ENCODE assay signal across 8 mouse cellular contexts in the genomic region with DNA sequence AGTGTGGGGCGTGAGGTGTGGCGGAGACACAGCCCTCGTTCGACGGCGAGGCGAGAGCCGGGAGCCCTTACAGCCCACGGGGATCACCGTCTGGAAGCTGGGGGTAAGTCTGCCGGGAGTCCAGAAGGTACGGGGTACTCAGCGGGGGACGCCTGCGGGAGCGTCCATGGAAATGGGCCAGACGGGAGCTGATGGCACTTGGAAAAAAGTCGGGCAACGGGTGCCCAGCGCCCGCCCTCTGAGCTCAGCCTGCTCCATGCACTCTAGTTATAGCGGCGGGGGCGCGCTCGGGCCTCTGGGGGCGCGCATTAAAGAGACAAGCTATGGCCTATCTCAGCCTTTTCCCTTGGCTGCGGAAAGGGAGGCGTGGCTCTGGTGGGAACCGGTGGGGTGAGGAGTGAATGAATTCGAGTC. TPM values are rescaled to one million over a fixed set of nuclear protein-coding genes. Genes with fewer than 3 reads are reported as not detected.
DNase-seq lines count a peak whose midpoint lies in the region; ATAC-seq and TF ChIP-seq lines count a peak whose summit lies in the region.

Gene Tfap2e (minus strand): TSS at position 240 of the 414 bp plus-strand sequence.

- TF ChIP-seq CTCF in intestine, postnatal 0 days (IDR thresholded peaks at IDR 0.05; ENCODE audit: low read depth) = no peak

- no peaks in the 10 kb centered on the region for H3K36me3 ChIP-seq in lung, embryonic 15.5 days
- no peaks in the 10 kb centered on the region for H3K36me3 ChIP-seq in forebrain, embryonic 11.5 days (ENCODE audit: control insufficient read depth, insufficient read depth, low read length)
- H3K36me3 ChIP-seq in intestine, postnatal 0 days (ENCODE audit: control insufficient read depth, insufficient read depth) = no peaks in the 10 kb centered on the region

- WGBS in lung, embryonic 15.5 days = 2% methylated on average over 32 of the region's 32 CpGs
- under 1% methylated on average over 32 of the region's 32 CpGs for WGBS in forebrain, embryonic 11.5 days
- WGBS in intestine, postnatal 0 days = 1% methylated on average over 32 of the region's 32 CpGs

- peak within 1 kb of the TSS; percentile 54 for H3K4me2 ChIP-seq in lung, embryonic 15.5 days
- peak within 1 kb of the TSS; percentile 40 for H3K4me2 ChIP-seq in forebrain, embryonic 11.5 days (ENCODE audit: low read depth, low read length, severe bottlenecking)
- peak within 1 kb of the TSS; percentile 67 for H3K4me2 ChIP-seq in intestine, postnatal 0 days (replicated peaks; ENCODE audit: low read depth)

- no peak within 1 kb of the TSS for H3K27ac ChIP-seq in lung, embryonic 15.5 days
- H3K27ac ChIP-seq in forebrain, embryonic 11.5 days (ENCODE audit: low read depth, low read length) = no peak within 1 kb of the TSS
- H3K27ac ChIP-seq in intestine, postnatal 0 days (ENCODE audit: low read depth, low read length) = no peak within 1 kb of the TSS

- no peaks in the 10 kb centered on the region for H3K9me3 ChIP-seq in lung, embryonic 15.5 days
- no peaks in the 10 kb centered on the region for H3K9me3 ChIP-seq in forebrain, embryonic 11.5 days (ENCODE audit: control insufficient read depth, low read length)
- no peaks in the 10 kb centered on the region for H3K9me3 ChIP-seq in intestine, postnatal 0 days (ENCODE audit: control insufficient read depth)

- peaks cover 90% of the 10 kb centered on the region for H3K27me3 ChIP-seq in lung, embryonic 15.5 days
- H3K27me3 ChIP-seq in forebrain, embryonic 11.5 days (ENCODE audit: control insufficient read depth, insufficient read depth, low read length) = peaks cover 84% of the 10 kb centered on the region
- H3K27me3 ChIP-seq in intestine, postnatal 0 days (replicated peaks; ENCODE audit: control insufficient read depth, insufficient read depth, low read length) = peaks cover 84% of the 10 kb centered on the region

- peaks cover 21% of the 10 kb centered on the region for H3K4me1 ChIP-seq in lung, embryonic 15.5 days
- H3K4me1 ChIP-seq in forebrain, embryonic 11.5 days (replicated peaks; ENCODE audit: control insufficient read depth, insufficient read depth, low read length) = peaks cover 8% of the 10 kb centered on the region
- no peaks in the 10 kb centered on the region for H3K4me1 ChIP-seq in intestine, postnatal 0 days (replicated peaks; ENCODE audit: control insufficient read depth, insufficient read depth, low read length)

- no peak for DNase-seq in lung, postnatal 25 days (ENCODE audit: low spot score)
- peak; percentile 78 for DNase-seq in forebrain, embryonic 11.5 days (ENCODE audit: low spot score)
- peak; percentile 50 to 58 for DNase-seq in lung, postnatal 4 days
- peak; percentile 73 for DNase-seq in testis, postnatal 10 days (ENCODE audit: low spot score)
- no peak for DNase-seq in frontal cortex, postnatal 25 days (ENCODE audit: low spot score in 2 of 2)
- DNase-seq in urinary bladder, adult 18-20 months (ENCODE audit: low spot score in 2 of 2) = no peak

- ATAC-seq in lung, embryonic 15.5 days (ENCODE audit: borderline replicate concordance, extremely low read depth, low FRiP score, low TSS enrichment) = peak; percentile 19; the same call in 1 of the 2 replicates
- peak; percentile 30; the same call in 1 of the 2 replicates for ATAC-seq in forebrain, embryonic 11.5 days (replicated peaks; ENCODE audit: low FRiP score)
- 0 out of 2 replicates have a peak, but pooled peaks have one; percentile 26 for ATAC-seq in intestine, postnatal 0 days

- H3K4me3 ChIP-seq in lung, embryonic 15.5 days = peak within 1 kb of the TSS; percentile 33
- H3K4me3 ChIP-seq in forebrain, embryonic 11.5 days (ENCODE audit: low read depth, low read length) = peak within 1 kb of the TSS; percentile 15
- H3K4me3 ChIP-seq in intestine, postnatal 0 days (ENCODE audit: low read depth, low read length) = peak within 1 kb of the TSS; percentile 41

- peak within 1 kb of the TSS; percentile 12; the same call in 1 of the 2 replicates for H3K9ac ChIP-seq in lung, embryonic 15.5 days
- no peak within 1 kb of the TSS for H3K9ac ChIP-seq in forebrain, embryonic 11.5 days (ENCODE audit: low read length)
- 0 out of 2 replicates have a peak within 1 kb of the TSS, but pooled peaks have one; percentile 22 for H3K9ac ChIP-seq in intestine, postnatal 0 days (ENCODE audit: low read depth, low read length)

RNA-seq across cellular contexts. Expression of gene Tfap2e, which starts in this region (rescaled TPM):
- polyA plus RNA-seq in lung, embryonic 15.5 days (2015; fragmentation: Nextera tagmentation; extraction: Ambion mirVana) = 0.08 and 0.09 TPM in 2 replicates
- polyA plus RNA-seq in forebrain, embryonic 11.5 days (2014; fragmentation: Nextera tagmentation; extraction: Ambion mirVana) = 0.21 and 0.32 TPM in 2 replicates
- not detected in 2 replicates for polyA plus RNA-seq in intestine, postnatal 0 days (2015; fragmentation: Nextera tagmentation; extraction: Ambion mirVana)

Comparison
In these comparisons a context has a peak if more than half of its experiments do, and no peak if none do; other contexts are left out.
1. DNase-seq: peak in lung, postnatal 4 days (2 of 2) and testis, postnatal 10 days (single experiment); none in lung, postnatal 25 days (single experiment), frontal cortex, postnatal 25 days (0 of 2) and urinary bladder, adult 18-20 months (0 of 2).
2. Peak in ATAC-seq, H3K4me3 ChIP-seq, H3K9ac ChIP-seq and H3K4me2 ChIP-seq in lung, embryonic 15.5 days; RNA of the gene not detected or under 1 TPM.
3. Peak in DNase-seq, ATAC-seq, H3K4me3 ChIP-seq and H3K4me2 ChIP-seq in forebrain, embryonic 11.5 days; RNA of the gene not detected or under 1 TPM.
4. Peak in ATAC-seq, H3K4me3 ChIP-seq, H3K9ac ChIP-seq and H3K4me2 ChIP-seq in intestine, postnatal 0 days; RNA of the gene not detected or under 1 TPM.
5. Peak in every context shown above with its lines, with median percentiles within 50 percentile points of each other: ATAC-seq, H3K4me2 ChIP-seq and H3K4me3 ChIP-seq.